Comparison of ENCODE assay signal across 15 mouse cellular contexts in the genomic region with DNA sequence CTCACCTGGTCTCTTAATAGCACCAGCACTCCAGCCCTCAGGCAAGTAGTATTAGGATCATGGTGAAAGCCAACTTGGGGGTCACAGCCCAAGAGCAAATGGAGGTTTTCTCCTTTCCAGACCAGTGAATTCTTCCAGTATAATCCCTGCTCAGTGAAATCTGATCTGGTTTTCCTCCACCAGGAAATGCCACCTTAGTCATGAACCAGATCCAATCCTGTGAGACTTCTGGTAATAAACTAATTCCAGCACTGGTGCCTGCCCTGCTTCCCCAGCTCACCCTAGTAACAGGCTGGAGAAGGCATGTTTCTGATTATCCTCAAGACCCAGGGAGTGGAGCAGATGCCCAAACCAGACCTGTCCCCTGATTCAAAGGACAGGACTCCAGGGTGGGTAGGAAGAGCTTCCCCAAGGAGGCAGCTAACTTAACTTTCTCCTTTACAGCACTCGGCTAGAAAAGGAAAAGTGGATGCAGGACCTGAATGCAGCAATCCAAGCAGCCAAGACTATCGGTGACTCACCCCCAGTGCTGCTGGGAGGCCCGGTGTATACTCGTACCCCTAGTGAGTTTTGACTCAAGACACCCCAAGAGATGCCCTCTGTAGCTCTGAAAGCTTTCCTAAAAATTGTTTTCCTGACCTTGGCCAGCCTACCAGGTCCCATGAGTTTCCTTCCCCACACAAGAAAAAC. TPM values are rescaled to one million over a fixed set of nuclear protein-coding genes. Genes with fewer than 3 reads are reported as not detected.
DNase-seq lines count a peak whose midpoint lies in the region; ATAC-seq lines count a peak whose summit lies in the region.
"Had no signal": no experiment of that assay in that cellular context is flagged by ENCODE, and none has a peak within 500 bp of the region (broad histone marks: within the 10 kb centered on the region; RNA-seq: fewer than 3 reads in every experiment).

No protein-coding gene starts in this region.

- H3K9me3 ChIP-seq in midbrain, embryonic 11.5 days (ENCODE audit: control insufficient read depth, low read length), result no peaks in the 10 kb centered on the region
- H3K9me3 ChIP-seq in hindbrain, embryonic 14.5 days (ENCODE audit: control insufficient read depth, low read length), result no peaks in the 10 kb centered on the region
- H3K9me3 ChIP-seq in neural tube, embryonic 15.5 days (replicated peaks), result no peaks in the 10 kb centered on the region
- H3K9me3 ChIP-seq: liver, embryonic 12.5 days had no signal

- peaks cover 7% of the 10 kb centered on the region; the same call in 1 of the 2 replicates for H3K36me3 ChIP-seq in midbrain, embryonic 11.5 days (ENCODE audit: control insufficient read depth, insufficient read depth, low read length)
- H3K36me3 ChIP-seq in hindbrain, embryonic 14.5 days (replicated peaks; ENCODE audit: control insufficient read depth, insufficient read depth), result peaks cover 31% of the 10 kb centered on the region
- H3K36me3 ChIP-seq in neural tube, embryonic 15.5 days, result peaks cover 33% of the 10 kb centered on the region

- no peaks in the 10 kb centered on the region for H3K27me3 ChIP-seq in midbrain, embryonic 11.5 days (ENCODE audit: control insufficient read depth, insufficient read depth, low read length)
- H3K27me3 ChIP-seq in hindbrain, embryonic 14.5 days (ENCODE audit: control insufficient read depth, insufficient read depth, low read length), result no peaks in the 10 kb centered on the region
- H3K27me3 ChIP-seq in neural tube, embryonic 15.5 days (replicated peaks), result no peaks in the 10 kb centered on the region
- H3K27me3 ChIP-seq: liver, embryonic 12.5 days had no signal

- H3K4me2 ChIP-seq in midbrain, embryonic 11.5 days, result no peak overlapping the region
- H3K4me2 ChIP-seq in hindbrain, embryonic 14.5 days (replicated peaks), result no peak overlapping the region
- H3K4me2 ChIP-seq in neural tube, embryonic 15.5 days, result no peak overlapping the region

- H3K27ac ChIP-seq in midbrain, embryonic 11.5 days (ENCODE audit: low read depth, low read length), result no peak overlapping the region
- no peak overlapping the region for H3K27ac ChIP-seq in hindbrain, embryonic 14.5 days
- H3K27ac ChIP-seq in neural tube, embryonic 15.5 days (replicated peaks), result no peak overlapping the region
- H3K27ac ChIP-seq: left cerebral cortex, adult 2 months; liver, embryonic 12.5 days; macrophage had no signal

- H3K9ac ChIP-seq in midbrain, embryonic 11.5 days (ENCODE audit: low read length), result no peak overlapping the region
- no peak overlapping the region for H3K9ac ChIP-seq in hindbrain, embryonic 14.5 days
- H3K9ac ChIP-seq in neural tube, embryonic 15.5 days (replicated peaks), result no peak overlapping the region
- H3K9ac ChIP-seq: liver, embryonic 12.5 days had no signal

- DNase-seq in 3T3-L1 (ENCODE audit: low read depth, low spot score), result peak; percentile 70
- peak; percentile 9 for DNase-seq in embryo, embryonic 11.5 days (ENCODE audit: low read depth, low spot score)
- peak; percentile 68 for DNase-seq in hindlimb bud, embryonic 11.5 days (ENCODE audit: extremely low spot score, low read depth, low spot score)
- DNase-seq in kidney, postnatal 25 days, result peak; percentile 23 to 48
- DNase-seq in midbrain, embryonic 11.5 days (ENCODE audit: low spot score, missing footprints), result no peak
- no peak for DNase-seq in hindbrain, embryonic 14.5 days (ENCODE audit: low spot score)
- DNase-seq: B cell, adult 2 months; cerebellum, adult 9-11 months; right cerebral cortex, postnatal 25 days; thymus, postnatal 14 days had no signal

- H3K4me3 ChIP-seq in midbrain, embryonic 11.5 days (ENCODE audit: low read depth, low read length), result no peak overlapping the region
- no peak overlapping the region for H3K4me3 ChIP-seq in hindbrain, embryonic 14.5 days (replicated peaks; ENCODE audit: low read length)
- H3K4me3 ChIP-seq in neural tube, embryonic 15.5 days (replicated peaks), result no peak overlapping the region
- H3K4me3 ChIP-seq: left cerebral cortex, adult 2 months; liver, embryonic 12.5 days had no signal

- ATAC-seq in midbrain, embryonic 11.5 days (ENCODE audit: low FRiP score), result no peak
- no peak; the same call in 1 of the 2 replicates for ATAC-seq in hindbrain, embryonic 14.5 days (ENCODE audit: low FRiP score)
- ATAC-seq in megakaryocyte-erythroid progenitor cell, adult 5-6 weeks (replicated peaks; ENCODE audit: low FRiP score, low TSS enrichment, poor library complexity, severe bottlenecking), result no peak
- ATAC-seq in neural tube, embryonic 15.5 days (ENCODE audit: low FRiP score), result no peak

- 83% methylated on average over 4 of the region's 4 CpGs for WGBS in midbrain, embryonic 11.5 days
- WGBS in hindbrain, embryonic 14.5 days, result 85% methylated on average over 4 of the region's 4 CpGs
- 83% methylated on average over 4 of the region's 4 CpGs for WGBS in neural tube, embryonic 15.5 days

- no peaks in the 10 kb centered on the region for H3K4me1 ChIP-seq in midbrain, embryonic 11.5 days (ENCODE audit: control insufficient read depth, insufficient read depth, low read length)
- no peaks in the 10 kb centered on the region for H3K4me1 ChIP-seq in hindbrain, embryonic 14.5 days (replicated peaks; ENCODE audit: control insufficient read depth, insufficient read depth, low read length)
- H3K4me1 ChIP-seq in neural tube, embryonic 15.5 days, result no peaks in the 10 kb centered on the region

RNA-seq across cellular contexts. Expression of a gene that starts 40.3 kb away (rescaled TPM):
- 187 and 198 TPM in 2 replicates for polyA plus RNA-seq in midbrain, embryonic 11.5 days (2014; fragmentation: Nextera tagmentation; extraction: Ambion mirVana)
- polyA plus RNA-seq in hindbrain, embryonic 14.5 days (2014; fragmentation: Nextera tagmentation; extraction: Ambion mirVana), result 354 and 373 TPM in 2 replicates
- 63.5 and 82.3 TPM in 2 replicates for total RNA-seq in megakaryocyte-erythroid progenitor cell, adult 5-6 weeks (2014; fragmentation: Nextera tagmentation)
- total RNA-seq in megakaryocyte-erythroid progenitor cell, adult 5-6 weeks (2017), result 50.4 and 60.8 TPM in 2 replicates
- polyA plus RNA-seq in neural tube, embryonic 15.5 days (2015; fragmentation: Nextera tagmentation; extraction: Ambion mirVana), result 300 and 346 TPM in 2 replicates

Comparison
In these comparisons a context has a peak if more than half of its experiments do, and no peak if none do; other contexts are left out.
1. DNase-seq: peak in 3T3-L1 (single experiment), embryo, embryonic 11.5 days (single experiment), hindlimb bud, embryonic 11.5 days (single experiment) and kidney, postnatal 25 days (2 of 2); none in midbrain, embryonic 11.5 days (single experiment) and hindbrain, embryonic 14.5 days (single experiment).